Comparison of ENCODE assay signal across 7 mouse cellular contexts in genomic region chr10:39959761-39960440, GRCm38 (mm10). TPM values are rescaled to one million over a fixed set of nuclear protein-coding genes. Genes with fewer than 3 reads are reported as not detected.
DNase-seq lines count a peak whose midpoint lies in the region; ATAC-seq lines count a peak whose summit lies in the region.

TSS of gene Mfsd4b3 (minus strand) at chr10:39960153.

- H3K36me3 ChIP-seq in embryonic facial prominence, embryonic 11.5 days (replicated peaks; ENCODE audit: control insufficient read depth, insufficient read depth, low read depth, low read length): no peaks in the 10 kb centered on the region
- no peaks in the 10 kb centered on the region for H3K36me3 ChIP-seq in limb, embryonic 10.5 days
- H3K36me3 ChIP-seq in midbrain, embryonic 13.5 days: no peaks in the 10 kb centered on the region

- H3K27me3 ChIP-seq in embryonic facial prominence, embryonic 11.5 days (ENCODE audit: control insufficient read depth, insufficient read depth, low read length): no peaks in the 10 kb centered on the region
- H3K27me3 ChIP-seq in limb, embryonic 10.5 days (ENCODE audit: low read depth, poor library complexity, severe bottlenecking): no peaks in the 10 kb centered on the region
- H3K27me3 ChIP-seq in midbrain, embryonic 13.5 days: peaks cover 21% of the 10 kb centered on the region

- peak; percentile 97 for ATAC-seq in embryonic facial prominence, embryonic 11.5 days (replicated peaks; ENCODE audit: insufficient number of reproducible peaks, low FRiP score, low TSS enrichment, low read depth)
- peak; percentile 95 for ATAC-seq in granulocyte monocyte progenitor cell, adult 5-6 weeks (replicated peaks; ENCODE audit: poor library complexity, severe bottlenecking)
- peak; percentile 99 for ATAC-seq in midbrain, embryonic 13.5 days

- H3K4me3 ChIP-seq in embryonic facial prominence, embryonic 11.5 days (ENCODE audit: low read depth, low read length): peak within 1 kb of the TSS; percentile 50
- peak within 1 kb of the TSS; percentile 67 for H3K4me3 ChIP-seq in limb, embryonic 10.5 days
- peak within 1 kb of the TSS; percentile 51 for H3K4me3 ChIP-seq in midbrain, embryonic 13.5 days (replicated peaks)

- H3K4me1 ChIP-seq in embryonic facial prominence, embryonic 11.5 days (ENCODE audit: control insufficient read depth, insufficient read depth, low read length): no peaks in the 10 kb centered on the region
- H3K4me1 ChIP-seq in limb, embryonic 10.5 days: peaks cover 15% of the 10 kb centered on the region
- peaks cover 10% of the 10 kb centered on the region; the same call in 1 of the 2 replicates for H3K4me1 ChIP-seq in midbrain, embryonic 13.5 days (replicated peaks)

- under 1% methylated on average over 38 of the region's 38 CpGs for WGBS in embryonic facial prominence, embryonic 11.5 days
- under 1% methylated on average over 38 of the region's 38 CpGs for WGBS in limb, embryonic 10.5 days
- WGBS in midbrain, embryonic 13.5 days: under 1% methylated on average over 38 of the region's 38 CpGs

- DNase-seq in adrenal gland, postnatal 14 days: peak; percentile 97
- peak; percentile 97 for DNase-seq in embryonic facial prominence, embryonic 11.5 days (ENCODE audit: low spot score)
- peak; percentile 99 for DNase-seq in kidney, adult 11 months
- DNase-seq in limb, embryonic 10.5 days (ENCODE audit: low spot score): peak; percentile 90
- peak; percentile 74 for DNase-seq in spleen, adult 12 weeks (ENCODE audit: low spot score)

- H3K27ac ChIP-seq in embryonic facial prominence, embryonic 11.5 days (replicated peaks; ENCODE audit: low read depth, low read length): no peak within 1 kb of the TSS
- peak within 1 kb of the TSS; percentile 75 for H3K27ac ChIP-seq in limb, embryonic 10.5 days
- H3K27ac ChIP-seq in midbrain, embryonic 13.5 days: no peak within 1 kb of the TSS

- peak within 1 kb of the TSS; percentile 93 for H3K4me2 ChIP-seq in embryonic facial prominence, embryonic 11.5 days (ENCODE audit: low read depth, low read length)
- peak within 1 kb of the TSS; percentile 77 for H3K4me2 ChIP-seq in midbrain, embryonic 13.5 days (replicated peaks)

- peak within 1 kb of the TSS; percentile 62 for H3K9ac ChIP-seq in embryonic facial prominence, embryonic 11.5 days (replicated peaks; ENCODE audit: low read length)
- H3K9ac ChIP-seq in midbrain, embryonic 13.5 days (replicated peaks): peak within 1 kb of the TSS; percentile 51

- H3K9me3 ChIP-seq in embryonic facial prominence, embryonic 11.5 days (replicated peaks; ENCODE audit: control insufficient read depth, low read length): no peaks in the 10 kb centered on the region
- no peaks in the 10 kb centered on the region for H3K9me3 ChIP-seq in limb, embryonic 10.5 days (replicated peaks)
- H3K9me3 ChIP-seq in midbrain, embryonic 13.5 days: no peaks in the 10 kb centered on the region

RNA-seq across cellular contexts. Expression of gene Mfsd4b3, which starts in this region (rescaled TPM):
- total RNA-seq in adrenal gland, postnatal 14 days (2021): 4.5 and 5.7 TPM in 2 replicates
- polyA plus RNA-seq in embryonic facial prominence, embryonic 11.5 days (2014; fragmentation: Nextera tagmentation; extraction: Ambion mirVana): 0.11 and 0.34 TPM in 2 replicates
- not detected in 2 replicates for total RNA-seq in granulocyte monocyte progenitor cell, adult 5-6 weeks (2014; fragmentation: Nextera tagmentation)
- total RNA-seq in granulocyte monocyte progenitor cell, adult 5-6 weeks (2017): 0.57 TPM in 1 of 2 replicates, not detected in the other
- 0.10 TPM in 1 of 2 replicates, not detected in the other for polyA plus RNA-seq in limb, embryonic 10.5 days (2016; fragmentation: Nextera tagmentation; extraction: Ambion mirVana)
- 0.13 TPM in 1 of 2 replicates, not detected in the other for polyA plus RNA-seq in midbrain, embryonic 13.5 days (2015; fragmentation: Nextera tagmentation; extraction: Ambion mirVana)

Comparison
In these comparisons a context has a peak if more than half of its experiments do, and no peak if none do; other contexts are left out.
1. Peak in DNase-seq, ATAC-seq, H3K4me3 ChIP-seq, H3K9ac ChIP-seq and H3K4me2 ChIP-seq in embryonic facial prominence, embryonic 11.5 days; RNA of the gene not detected or under 1 TPM.
2. Peak in ATAC-seq in granulocyte monocyte progenitor cell, adult 5-6 weeks; RNA of the gene not detected or under 1 TPM.
3. Peak in DNase-seq, H3K4me3 ChIP-seq and H3K27ac ChIP-seq in limb, embryonic 10.5 days; RNA of the gene not detected or under 1 TPM.
4. Peak in ATAC-seq, H3K4me3 ChIP-seq, H3K9ac ChIP-seq and H3K4me2 ChIP-seq in midbrain, embryonic 13.5 days; RNA of the gene not detected or under 1 TPM.